Mouse (Mus musculus): Measurements from ENCODE around the gene Atf6b.

- TF ChIP-seq POLR2AphosphoS2 (IDR thresholded peaks at IDR 0.05; ENCODE audit: low read length) (no peak), CTCF (IDR thresholded peaks at IDR 0.05 in 2 of 3, conservative IDR thresholded peaks at IDR 0.05 in 1 of 3; ENCODE audit: control insufficient read depth in 1 of 3, insufficient read depth in 1 of 3, low read depth in 2 of 3, low read length in 3 of 3, poor library complexity in 1 of 3, severe bottlenecking in 1 of 3) (peak; percentile 71 to 74 (median 71)), EP300 (IDR thresholded peaks at IDR 0.05; ENCODE audit: low read depth in 1 of 2, low read length in 2 of 2) (no peak), ETS1 (IDR thresholded peaks at IDR 0.05; ENCODE audit: low read depth, low read length) (no peak), E2F4 (IDR thresholded peaks at IDR 0.05; ENCODE audit: borderline replicate concordance, low read depth, low read length) (no peak), RCOR1 (IDR thresholded peaks at IDR 0.05; ENCODE audit: low read depth, low read length) (no peak)
Observed at GRCm38 (mm10) chr17:34653746-34654285, 6.9 kb downstream of the Atf6b start.

Data from MEL (cell line).